Mouse (Mus musculus) C2C12 (cell line): Measurements from ENCODE around the gene Diras2. TPM values are rescaled to one million over a fixed set of nuclear protein-coding genes. Genes with fewer than 3 reads are reported as not detected.

Experiments
- H3K27me3 ChIP-seq: one replicate; pipeline ENCODE4 v1.6.1; 2011; ENCODE audit not compliant: control insufficient read depth, insufficient read depth, insufficient read length
- H3K36me3 ChIP-seq: one replicate; pipeline ENCODE4 v1.6.1; 2011; ENCODE audit not compliant: control insufficient read depth, insufficient read depth
- H3K4me3 ChIP-seq: one replicate; pipeline ENCODE4 v1.5.1; 2011; ENCODE audit warnings: mild to moderate bottlenecking, control low read depth; ENCODE audit not compliant: poor library complexity, insufficient read depth, severe bottlenecking
- H3K79me2 ChIP-seq: one replicate; pipeline ENCODE4 v1.6.1; 2011; ENCODE audit not compliant: control insufficient read depth, insufficient read depth
- H3K79me3 ChIP-seq: one replicate; pipeline ENCODE4 v1.6.1; 2011; ENCODE audit warnings: low read depth, control low read depth
- H3ac ChIP-seq: one replicate; pipeline ENCODE3; 2011; ENCODE audit warnings: low read depth; ENCODE audit not compliant: control insufficient read depth, insufficient read length
- CEBPB ChIP-seq: IDR thresholded peaks from one replicate; pipeline ENCODE4 v1.6.1; 2011; ENCODE audit warnings: low read depth, mild to moderate bottlenecking, control low read depth, moderate library complexity
- CTCF ChIP-seq: IDR thresholded peaks from one replicate; pipeline ENCODE4 v1.5.1; 2011; ENCODE audit not compliant: control insufficient read depth, insufficient read depth, insufficient read length
- FOSL1 ChIP-seq: IDR thresholded peaks from one replicate; pipeline ENCODE4 v1.8.0; 2011; ENCODE audit warnings: mild to moderate bottlenecking, low read length; ENCODE audit not compliant: poor library complexity, insufficient read depth, severe bottlenecking
- MAX ChIP-seq: IDR thresholded peaks from one replicate; pipeline ENCODE4 v1.6.1; 2011; ENCODE audit warnings: mild to moderate bottlenecking, control low read depth
- MYOD1 ChIP-seq: IDR thresholded peaks from one replicate; pipeline ENCODE4 v1.6.1; 2011; ENCODE audit warnings: low read depth; ENCODE audit not compliant: control insufficient read depth, insufficient read length
- MYOG ChIP-seq: IDR thresholded peaks from one replicate; pipeline ENCODE4 v1.6.1; 2011; ENCODE audit not compliant: control insufficient read depth, insufficient read length; ENCODE audit errors: extremely low read depth
- USF1 ChIP-seq: IDR thresholded peaks from one replicate; pipeline ENCODE4 v1.6.1; 2011; ENCODE audit warnings: low read depth, mild to moderate bottlenecking, control low read depth, moderate library complexity
- polyA plus RNA-seq: library from polyadenylated mRNA; unstranded; fragments of >200 nt; fragmentation: generic; extraction: Trizol; gene quantifications from one replicate; pipeline ENCODE4 v1.2.1, GENCODE M21; 2012; ENCODE audit warnings: missing spikeins

Diras2 gene
- polyA plus RNA-seq, 1 experiment, result 0.15 TPM

DNA sequence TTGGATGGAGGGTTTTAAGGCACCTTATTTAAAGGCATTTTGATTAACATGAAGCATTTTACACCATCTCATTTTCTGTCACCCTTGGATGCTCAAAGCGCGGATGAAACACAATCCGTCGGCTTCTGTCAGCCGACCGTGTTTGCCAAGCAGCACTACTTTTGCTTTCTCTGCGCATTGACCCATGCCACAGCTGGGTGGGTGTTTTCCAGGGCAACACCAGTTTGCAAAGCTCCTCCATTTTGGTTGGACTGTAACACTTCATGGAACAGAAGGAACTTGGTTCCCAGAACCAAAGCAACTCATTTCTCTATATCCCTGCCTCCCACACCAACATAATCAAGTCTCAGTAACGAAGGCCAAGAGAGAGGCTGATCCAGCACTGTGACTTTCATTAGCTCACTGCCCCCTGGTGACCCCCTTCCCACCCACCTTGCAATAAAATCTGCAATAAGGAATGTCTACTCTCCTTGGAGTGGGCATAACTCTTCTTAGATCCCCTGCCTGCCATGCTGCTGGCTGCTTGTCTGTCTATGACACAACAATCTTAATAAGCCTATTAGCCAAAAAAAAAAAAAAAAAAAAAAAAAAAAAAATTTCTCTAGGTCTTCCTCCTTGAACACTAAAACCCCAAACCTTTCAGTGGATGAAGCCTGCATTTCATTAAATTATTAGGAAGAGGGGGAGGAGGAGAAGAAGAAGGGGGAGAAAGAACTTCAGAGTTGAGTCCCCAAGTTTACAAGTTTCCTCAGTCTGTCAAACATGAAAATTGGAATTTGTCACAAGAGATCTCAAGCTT is 30.5 kb upstream of the Diras2 start:
- H3K36me3 ChIP-seq, result no peaks in the 10 kb centered on the region
- no peaks in the 10 kb centered on the region for H3K79me3 ChIP-seq
- H3K4me3 ChIP-seq, result no peak overlapping the region
- no peaks in the 10 kb centered on the region for H3K79me2 ChIP-seq
- no peak overlapping the region for H3ac ChIP-seq
- H3K27me3 ChIP-seq, result no peaks in the 10 kb centered on the region
- no peak for TF ChIP-seq USF1
- no peak for TF ChIP-seq MAX
- TF ChIP-seq CTCF, result no peak
- no peak for TF ChIP-seq MYOD1
- TF ChIP-seq CEBPB, result no peak
- TF ChIP-seq FOSL1, result no peak
- TF ChIP-seq MYOG, result no peak

DNA sequence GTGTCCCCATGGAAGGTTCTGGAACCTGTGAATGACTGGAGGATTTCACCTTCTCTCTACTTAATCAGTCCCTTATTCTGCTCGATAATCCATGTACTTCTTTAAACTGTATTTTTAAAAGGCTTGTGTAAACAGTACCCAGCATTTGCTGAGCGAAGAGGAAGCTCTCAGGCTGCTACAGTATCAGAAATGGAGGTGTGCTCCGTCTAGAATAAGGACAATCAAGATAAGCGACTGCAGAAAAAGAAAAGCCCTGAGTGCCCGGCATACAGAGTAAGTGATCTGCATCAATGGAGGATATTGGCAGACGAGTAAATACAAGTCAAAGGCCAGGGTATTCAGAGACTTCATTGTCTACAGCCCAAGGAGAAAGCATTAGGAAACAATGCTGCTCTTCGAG is 26.3 kb upstream of the Diras2 start:
- H3K79me3 ChIP-seq, result no peaks in the 10 kb centered on the region
- no peak overlapping the region for H3ac ChIP-seq
- no peaks in the 10 kb centered on the region for H3K79me2 ChIP-seq
- TF ChIP-seq USF1, result no peak
- TF ChIP-seq MAX, result no peak
- no peak for TF ChIP-seq MYOD1
- no peak for TF ChIP-seq FOSL1
- TF ChIP-seq MYOG, result no peak
- no peak for TF ChIP-seq CEBPB
- no peak for TF ChIP-seq CTCF
- H3K36me3 ChIP-seq, result no peaks in the 10 kb centered on the region
- no peak overlapping the region for H3K4me3 ChIP-seq
- H3K27me3 ChIP-seq, result no peaks in the 10 kb centered on the region

DNA sequence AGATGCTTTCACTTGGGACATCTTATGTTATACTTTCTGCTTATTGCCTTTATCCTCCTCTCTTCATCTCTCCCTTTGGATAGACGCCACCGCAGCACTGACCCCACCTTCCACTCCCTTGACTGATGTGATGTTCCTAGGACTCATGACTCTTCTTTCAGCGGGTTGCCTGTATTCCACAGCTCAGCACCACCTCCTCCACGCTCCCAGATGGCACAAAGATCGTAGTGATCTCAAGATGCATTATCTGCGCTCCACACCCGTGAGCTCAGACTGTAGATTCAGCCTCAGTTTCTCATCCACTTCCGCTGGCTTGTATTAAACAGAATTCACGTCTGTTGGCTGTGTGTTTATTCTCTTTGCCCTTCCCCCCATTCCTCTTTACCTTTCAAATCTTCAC is 23.6 kb upstream of the Diras2 start:
- Histone ChIP-seq H3K4me3 (no peak overlapping the region), H3K36me3 (no peaks in the 10 kb centered on the region), H3ac (no peak overlapping the region), H3K79me2 (no peaks in the 10 kb centered on the region), H3K79me3 (no peaks in the 10 kb centered on the region), H3K27me3 (no peaks in the 10 kb centered on the region)
- TF ChIP-seq MAX (no peak), MYOG (no peak), CTCF (no peak), CEBPB (no peak), USF1 (no peak), FOSL1 (no peak), MYOD1 (no peak)

DNA sequence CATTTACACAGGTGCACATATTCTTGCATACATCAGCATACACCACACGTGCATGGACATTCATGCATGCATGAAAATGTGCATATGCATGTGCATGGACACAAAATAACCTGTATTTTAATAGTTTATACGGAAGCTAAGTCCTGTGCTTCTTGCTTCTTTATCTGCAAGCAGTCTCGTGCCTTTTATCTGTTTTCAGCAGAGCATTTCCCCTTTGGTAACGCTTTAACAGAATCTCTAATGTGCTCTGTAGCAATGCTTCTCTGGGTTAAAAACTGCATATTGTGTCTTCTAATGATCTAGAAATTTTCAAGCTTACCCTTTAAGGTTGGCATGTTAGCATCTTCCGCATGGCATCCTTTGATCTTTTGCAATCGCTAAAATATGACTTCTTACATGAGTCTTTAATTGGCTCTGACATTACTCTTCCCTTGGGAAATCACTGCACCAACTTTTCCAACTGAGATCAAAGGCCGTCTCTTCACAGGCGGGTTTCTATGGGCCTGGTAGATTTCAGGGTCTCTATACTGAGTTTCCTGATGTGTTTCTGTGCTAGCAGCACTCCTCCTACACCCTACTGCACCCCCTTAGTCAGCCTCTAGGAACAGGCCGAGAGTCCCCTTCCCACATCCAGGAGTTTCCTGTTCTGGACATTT is 21.9 kb upstream of the Diras2 start:
- Histone ChIP-seq H3K4me3 (no peak overlapping the region), H3K36me3 (no peaks in the 10 kb centered on the region), H3K79me2 (no peaks in the 10 kb centered on the region), H3ac (no peak overlapping the region), H3K79me3 (no peaks in the 10 kb centered on the region), H3K27me3 (no peaks in the 10 kb centered on the region)
- TF ChIP-seq CTCF, result no peak
- TF ChIP-seq MAX, result no peak
- no peak for TF ChIP-seq FOSL1
- TF ChIP-seq USF1, result no peak
- no peak for TF ChIP-seq MYOG
- TF ChIP-seq MYOD1, result no peak
- no peak for TF ChIP-seq CEBPB

DNA sequence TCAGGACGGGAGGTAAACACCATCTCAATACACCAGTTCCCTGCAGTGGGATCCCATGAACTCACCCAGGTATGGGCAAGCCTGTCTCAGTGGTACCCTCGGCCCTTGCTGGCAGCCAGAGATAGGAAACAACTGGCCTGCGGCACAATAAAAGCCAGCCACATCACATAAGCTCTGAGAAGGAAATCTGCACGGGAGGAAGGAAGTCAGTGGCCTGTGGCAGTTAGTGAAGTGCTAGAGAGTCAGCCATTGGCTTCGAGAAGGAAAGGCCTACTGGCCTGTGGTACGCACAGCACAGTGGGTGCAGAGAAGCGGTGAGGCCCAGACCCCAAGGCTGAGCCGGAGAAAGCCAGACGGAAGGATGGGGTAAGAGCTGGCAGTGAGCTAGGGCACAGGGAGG is 20.2 kb upstream of the Diras2 start:
- Histone ChIP-seq H3K79me2 (no peaks in the 10 kb centered on the region), H3K4me3 (no peak overlapping the region), H3K79me3 (no peaks in the 10 kb centered on the region), H3K27me3 (no peaks in the 10 kb centered on the region), H3K36me3 (no peaks in the 10 kb centered on the region), H3ac (no peak overlapping the region)
- TF ChIP-seq USF1 (no peak), MYOD1 (no peak), FOSL1 (no peak), MAX (no peak), CTCF (no peak), MYOG (no peak), CEBPB (no peak)
